Mouse (Mus musculus) thymus, postnatal 10 days (tissue): ENCODE data around the gene Prr29.
A peak's percentile ranks its signal among the peaks of the same experiment; 100 is the strongest.
"Not testable (repeated sequence)": the region's sequence is repeated elsewhere in the genome, so short reads cannot be mapped to it uniquely, and the experiment has no call there.

ENCODE experiments used
- DNase-seq, 2 experiments: peaks; one replicate each; pipeline ENCODE4 v3.0.0; 2021; ENCODE audit warnings: low spot score in 2 of 2

The Prr29 gene

DNA sequence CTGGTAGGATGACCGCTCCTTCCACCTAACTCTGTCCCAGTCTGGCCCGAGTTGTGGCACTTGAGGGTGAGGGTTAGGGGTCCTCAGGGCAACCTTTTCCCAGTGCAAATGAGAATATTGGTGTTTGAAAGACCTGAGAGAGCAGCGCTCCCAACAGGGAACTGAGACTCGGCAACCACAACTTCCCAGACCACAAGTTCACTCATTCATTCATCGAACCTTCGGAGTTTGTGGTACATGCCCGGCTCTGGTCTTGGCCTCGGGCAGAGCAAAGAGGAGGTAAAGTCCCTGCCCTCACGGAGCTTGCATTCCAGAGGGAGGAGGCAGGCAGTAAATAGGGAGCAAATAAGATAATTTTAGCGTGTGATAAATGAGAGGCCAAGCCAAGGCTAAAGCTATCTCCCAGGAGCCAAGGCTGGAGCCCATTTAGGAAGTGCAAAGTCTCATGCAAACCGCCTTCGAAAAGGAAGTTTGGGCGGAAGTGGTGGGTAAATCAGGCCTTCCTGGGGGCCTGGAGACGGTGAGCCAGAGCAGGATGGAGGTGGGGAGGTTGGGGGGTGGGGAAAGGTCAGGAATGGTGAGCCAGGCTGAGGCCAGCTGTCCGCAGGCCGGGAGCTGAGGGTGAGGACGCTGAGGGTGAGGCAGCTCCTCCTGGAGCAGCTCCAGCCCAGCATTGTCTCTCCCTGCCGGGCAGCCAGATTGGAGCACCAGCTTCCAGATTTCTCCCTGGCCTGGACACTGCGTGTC, 9.7 kb upstream of the Prr29 start:
- no peak for DNase-seq

DNA sequence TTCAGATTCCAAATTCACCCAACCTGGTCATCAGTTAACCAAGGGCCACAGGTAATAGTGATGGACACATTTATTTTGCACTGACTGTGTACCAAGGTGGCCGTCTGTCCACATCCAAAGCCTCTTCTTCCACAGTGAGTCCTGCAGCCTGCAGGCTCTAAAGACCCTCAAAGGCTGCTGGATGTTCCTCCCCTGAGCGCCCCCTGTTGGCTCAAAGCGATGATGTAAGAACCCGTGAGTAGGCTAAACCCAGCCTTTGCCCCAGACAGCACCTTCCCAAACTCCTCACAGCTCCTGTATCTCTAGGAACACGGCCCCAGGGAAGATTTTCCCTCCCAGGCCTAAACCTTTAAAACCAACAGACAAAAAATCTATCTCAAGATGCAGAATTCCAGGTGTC, 5.9 kb upstream of the Prr29 start:
- DNase-seq = peak in 1 of 2 experiments; percentile 63

DNA sequence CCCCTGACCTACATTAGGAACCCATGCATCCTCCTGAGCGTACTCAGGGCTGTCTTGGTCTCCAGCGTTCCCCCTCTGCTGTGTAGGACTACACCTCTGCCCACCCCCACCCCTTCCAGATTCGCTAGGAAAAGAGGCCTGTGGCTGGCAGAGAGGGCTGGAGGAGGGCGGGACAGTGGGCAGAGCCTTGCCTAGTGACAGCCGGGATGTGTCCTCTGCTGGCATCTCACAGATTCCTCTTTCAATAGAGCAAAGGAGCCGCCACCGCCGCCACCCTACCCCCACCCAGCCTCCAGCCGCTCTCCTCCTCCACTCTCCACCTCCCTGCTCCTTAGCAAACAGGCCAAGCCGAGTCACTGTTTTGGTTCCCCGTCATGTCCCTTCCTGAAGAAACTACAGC, 560 bp upstream of the Prr29 start:
- DNase-seq = no peak

DNA sequence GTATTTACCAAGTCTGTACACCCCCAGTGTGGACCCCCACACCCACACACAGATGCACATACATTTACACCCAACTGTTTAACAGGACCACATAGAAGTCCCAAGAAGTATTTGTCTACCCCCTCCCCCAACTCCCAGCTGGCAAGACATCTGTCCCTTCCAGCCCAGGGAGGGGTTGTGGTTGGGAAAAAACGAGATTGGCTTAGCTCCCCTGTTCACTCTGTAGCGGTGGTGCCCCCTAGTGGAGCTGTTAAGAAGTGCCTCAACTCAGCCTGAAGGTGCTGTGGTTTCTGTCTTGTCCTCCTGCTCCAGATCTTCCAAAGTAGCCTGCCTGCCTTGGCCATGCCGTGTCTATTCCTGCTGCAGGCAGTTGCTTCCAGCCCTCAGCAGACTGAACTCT, 1.0 kb downstream of the Prr29 start:
- DNase-seq = peak; percentile 74 to 90

DNA sequence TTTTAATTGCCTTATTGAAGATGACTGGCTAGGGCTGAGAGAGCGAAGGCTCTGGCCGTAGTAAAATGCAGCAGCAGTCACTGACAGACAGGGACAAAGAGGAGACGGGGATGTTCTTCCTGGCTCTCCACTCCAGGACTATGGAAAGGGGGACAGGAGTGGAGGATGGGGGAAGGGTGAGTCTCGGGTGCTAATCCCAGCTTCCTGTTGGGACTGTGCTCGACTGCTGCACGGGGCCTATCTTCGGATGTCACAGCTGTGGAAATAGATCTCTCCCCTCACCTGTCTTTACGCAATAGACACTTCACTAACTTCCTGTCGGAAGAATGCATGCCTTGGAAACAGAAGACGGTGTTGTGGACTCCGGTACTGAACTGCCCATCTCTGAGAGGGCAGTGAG, 8.7 kb downstream of the Prr29 start:
- peak in 1 of 2 experiments; percentile 32 for DNase-seq

DNA sequence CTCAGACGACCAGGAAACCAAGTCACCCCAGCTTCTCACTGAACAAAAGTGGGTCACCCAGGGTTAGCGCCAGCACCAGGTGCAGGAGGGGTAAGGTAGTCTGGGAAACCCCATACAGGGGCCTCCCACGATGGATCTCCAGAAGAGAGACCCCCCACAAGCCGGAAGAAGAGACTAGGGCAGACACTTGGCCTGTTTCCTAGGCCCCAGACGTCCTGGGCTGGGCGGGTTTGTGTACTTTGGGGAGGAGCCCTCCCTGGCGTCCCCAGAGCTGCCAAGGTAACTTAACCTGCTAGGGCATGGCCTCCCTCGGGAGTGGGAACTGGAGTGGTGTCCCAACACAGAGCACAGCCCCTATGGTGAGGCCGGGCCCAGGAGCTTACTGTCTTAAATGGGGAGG, 9.3 kb downstream of the Prr29 start:
- DNase-seq = peak; percentile 81 to 89

DNA sequence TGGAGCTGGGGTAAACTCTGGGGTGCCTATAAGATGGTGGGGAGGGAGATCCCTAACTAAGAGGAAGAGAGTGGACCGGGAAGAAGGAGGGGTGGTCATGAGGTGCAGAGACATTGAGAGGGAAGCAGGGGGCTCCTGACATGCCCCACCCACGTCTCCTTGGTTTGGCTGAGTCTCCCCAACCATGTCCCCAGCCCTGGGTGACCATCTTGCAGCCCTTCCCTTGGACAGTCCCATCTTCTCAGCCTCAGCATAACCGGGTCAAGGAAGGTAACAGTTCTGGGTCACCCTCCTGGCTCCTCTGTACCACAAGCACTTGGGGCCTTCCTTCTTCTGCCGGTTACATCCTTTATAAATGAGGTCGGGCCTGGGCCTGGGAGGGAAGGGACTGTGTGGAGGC, 9.7 kb downstream of the Prr29 start:
- DNase-seq = peak; percentile 33 to 36

DNA sequence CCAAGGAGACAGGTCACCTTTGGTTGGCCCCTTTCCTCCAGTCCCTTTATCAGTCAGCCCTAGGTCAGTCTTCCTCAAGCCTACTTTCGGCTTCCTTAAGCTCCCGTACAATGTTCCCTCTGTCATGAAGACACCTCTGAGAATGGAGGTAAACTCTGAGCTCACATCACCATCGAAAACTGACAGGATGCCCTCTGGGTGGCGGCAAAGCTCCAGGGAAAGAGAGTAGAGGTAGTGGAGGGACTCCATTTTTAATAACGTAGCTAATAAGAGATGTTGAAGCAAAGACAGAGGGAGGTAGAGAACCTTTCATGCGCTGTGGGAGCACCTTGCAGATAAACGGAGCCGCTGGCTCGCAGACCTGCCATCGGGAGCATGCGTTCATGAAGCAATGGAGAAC, 15.7 kb downstream of the Prr29 start:
- no peak for DNase-seq

DNA sequence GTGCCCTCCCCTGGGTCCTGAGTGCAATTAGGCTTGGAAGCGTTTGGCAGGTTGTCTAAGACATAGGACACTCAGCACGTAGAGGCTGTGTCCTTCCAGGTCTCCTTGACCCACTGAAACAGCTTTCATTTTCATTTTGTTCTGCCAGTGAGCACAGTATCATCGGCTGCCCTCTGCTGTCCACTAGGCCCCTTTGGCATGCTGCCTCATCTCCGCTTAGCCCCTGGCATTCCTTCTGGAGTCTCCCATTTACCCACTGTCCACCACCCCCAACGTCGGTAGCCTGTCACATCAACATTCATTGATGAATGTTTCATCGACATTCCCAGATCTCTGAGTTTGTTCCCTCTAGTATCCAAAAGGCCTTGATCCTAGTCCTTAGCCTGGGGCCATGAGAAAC, 16.6 kb downstream of the Prr29 start:
- DNase-seq = no peak

DNA sequence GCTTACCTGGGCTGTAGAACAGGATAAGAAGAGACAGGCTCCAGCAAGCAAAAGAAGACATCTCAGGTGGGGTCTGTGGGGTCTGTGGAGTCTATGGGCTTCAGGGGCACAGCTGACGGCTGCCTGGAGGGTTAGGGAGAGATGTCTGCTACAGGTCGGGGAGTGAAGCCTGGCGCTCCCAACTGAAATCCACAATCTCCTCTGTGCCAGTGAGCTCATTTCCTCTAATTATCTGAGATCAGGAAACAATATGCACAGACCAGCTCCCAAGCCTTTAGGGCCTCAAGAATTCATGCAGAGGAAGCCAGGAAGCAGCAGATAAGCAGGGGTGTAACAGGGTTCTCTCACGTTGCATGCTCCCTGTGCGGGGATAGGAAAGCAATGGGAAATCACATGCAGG, 17.2 kb downstream of the Prr29 start:
- no peak for DNase-seq

DNA sequence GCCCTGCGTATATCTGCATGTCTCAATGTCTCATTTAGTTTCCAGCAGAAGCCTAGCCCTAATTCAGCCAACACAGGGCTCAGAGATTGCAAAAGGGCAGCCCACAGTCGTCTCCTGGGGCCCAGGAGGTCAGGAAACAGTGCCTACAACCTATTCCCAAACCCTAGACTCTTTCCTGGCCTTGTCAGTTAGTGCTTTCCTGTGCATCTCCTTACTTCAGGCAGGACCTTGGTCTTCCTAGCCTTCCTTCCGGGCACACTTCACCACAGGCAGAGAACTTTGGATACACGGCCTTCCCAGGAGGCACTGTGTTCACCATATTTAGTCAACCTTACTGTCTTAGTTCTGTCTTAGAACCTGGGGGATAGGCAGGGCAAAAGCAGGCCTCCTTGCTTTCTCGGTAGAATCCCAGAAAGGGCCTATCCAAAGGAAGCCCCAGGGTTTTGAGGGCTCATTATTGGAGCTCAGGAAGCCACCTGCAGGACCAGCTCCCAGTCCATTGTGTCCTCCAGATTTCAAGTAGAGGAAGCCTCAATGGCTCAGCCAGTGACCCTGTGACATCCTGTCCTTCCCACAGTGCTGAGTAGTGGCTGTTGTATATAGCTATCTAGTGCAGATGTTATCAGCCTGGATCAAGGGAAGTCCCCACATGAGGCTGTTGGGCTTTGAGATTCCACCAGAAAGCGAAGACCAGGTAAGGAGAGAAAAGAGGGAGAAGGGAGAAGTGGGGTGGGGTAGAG, 17.9 kb downstream of the Prr29 start:
- DNase-seq = no peak

DNA sequence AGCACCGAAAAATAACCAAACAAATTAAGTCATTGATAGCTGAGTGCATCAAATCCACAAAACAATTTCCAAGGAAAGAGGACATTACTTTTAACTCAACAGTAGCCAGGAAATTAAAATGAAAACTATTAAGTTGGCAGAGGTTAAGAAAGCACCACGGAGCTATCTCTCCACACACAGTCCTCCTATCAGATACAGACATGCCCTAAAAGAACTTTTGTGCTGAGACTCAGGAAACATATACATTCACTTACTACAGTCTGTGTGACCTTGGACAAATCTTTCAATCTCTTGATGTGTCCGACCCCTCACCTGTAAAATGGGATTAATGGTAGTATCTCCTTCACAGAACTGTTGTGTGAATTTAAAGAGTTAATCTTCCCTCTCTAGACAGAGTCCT, 21.1 kb downstream of the Prr29 start:
- DNase-seq = no peak

DNA sequence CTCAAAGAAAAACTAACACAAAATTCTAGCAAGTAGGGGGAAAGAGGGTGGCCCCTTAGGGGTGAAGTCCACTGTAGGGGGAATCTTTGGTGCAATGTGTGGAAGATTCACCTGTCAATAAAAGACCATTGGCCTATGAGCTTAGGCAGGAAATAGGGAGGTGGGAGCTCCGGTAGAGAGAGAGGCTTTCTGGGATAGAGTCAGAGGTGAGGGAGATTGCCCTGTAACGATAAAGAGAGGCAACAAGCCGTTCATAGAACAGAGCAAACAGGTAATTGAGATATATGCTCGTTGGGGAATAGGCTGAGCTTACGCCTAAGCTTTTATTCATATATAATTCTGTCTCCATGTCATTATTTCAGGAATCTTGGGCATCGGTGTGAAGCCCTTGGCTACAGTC, 21.7 kb downstream of the Prr29 start:
- DNase-seq = peak; percentile 36 to 43

DNA sequence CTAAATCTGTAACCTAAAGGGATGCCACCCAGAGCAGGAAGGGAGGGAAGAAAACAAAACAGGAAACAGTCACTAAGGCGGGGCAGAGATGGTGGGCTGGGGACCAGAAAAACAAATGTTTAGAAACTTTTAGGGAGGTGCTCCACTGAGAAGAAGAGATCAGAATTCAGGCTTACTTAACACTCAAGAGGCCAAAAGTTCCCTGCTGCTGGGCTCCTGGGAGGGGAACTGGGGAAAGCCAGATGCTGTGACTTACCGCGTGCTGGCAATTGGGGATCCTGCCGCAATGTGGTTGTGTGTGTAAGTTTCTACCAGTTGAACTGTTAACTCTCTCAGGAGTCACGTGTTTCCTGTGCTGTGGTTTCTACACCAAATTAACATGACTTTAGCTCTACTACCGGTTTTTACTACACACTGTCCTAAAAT, 22.5 kb downstream of the Prr29 start, which contains the start of gene Icam2:
TSS of gene Icam2 (minus strand) at position 285 of the 426 bp plus-strand sequence.
- peak; percentile 62 to 69 for DNase-seq

DNA sequence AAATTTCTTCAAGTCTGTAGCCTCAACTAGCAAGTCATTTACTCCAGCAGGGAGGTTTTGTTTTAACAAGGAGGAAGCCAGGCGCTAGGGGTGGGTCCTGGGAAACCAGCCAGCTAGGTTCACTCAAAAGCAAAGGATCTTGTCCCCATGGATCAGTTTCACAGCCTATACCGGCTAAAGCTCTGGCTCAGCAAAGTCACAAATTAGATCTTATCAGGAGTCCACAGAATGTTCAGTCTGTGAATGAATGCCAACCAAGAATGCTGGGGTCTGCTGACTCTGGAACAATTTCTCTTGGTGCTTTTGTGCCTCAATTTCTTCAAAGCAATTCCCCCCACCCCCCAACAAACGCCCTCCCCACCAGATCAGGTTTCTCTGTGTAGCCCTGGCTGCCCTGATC, 24.3 kb downstream of the Prr29 start:
- DNase-seq = no peak

DNA sequence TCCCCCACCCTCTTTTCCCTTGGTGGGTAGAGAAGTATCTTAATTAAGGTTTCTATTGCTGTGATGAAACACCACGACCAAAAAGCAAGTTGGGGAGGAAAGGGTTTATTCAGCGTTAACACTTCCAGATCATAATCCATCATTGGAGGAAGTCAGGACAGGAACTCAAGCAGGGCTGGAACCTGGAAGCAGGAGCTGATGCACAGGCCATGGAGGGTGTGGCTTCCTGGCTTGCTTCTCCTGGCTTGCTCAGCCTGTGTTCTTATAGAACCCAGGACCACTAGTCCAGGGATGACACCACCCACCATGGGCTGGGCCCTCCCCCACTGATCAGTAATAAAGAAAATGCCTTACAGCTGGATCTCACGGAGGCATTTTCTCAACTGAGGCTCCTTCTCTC, 25.5 kb downstream of the Prr29 start:
- no peak for DNase-seq

DNA sequence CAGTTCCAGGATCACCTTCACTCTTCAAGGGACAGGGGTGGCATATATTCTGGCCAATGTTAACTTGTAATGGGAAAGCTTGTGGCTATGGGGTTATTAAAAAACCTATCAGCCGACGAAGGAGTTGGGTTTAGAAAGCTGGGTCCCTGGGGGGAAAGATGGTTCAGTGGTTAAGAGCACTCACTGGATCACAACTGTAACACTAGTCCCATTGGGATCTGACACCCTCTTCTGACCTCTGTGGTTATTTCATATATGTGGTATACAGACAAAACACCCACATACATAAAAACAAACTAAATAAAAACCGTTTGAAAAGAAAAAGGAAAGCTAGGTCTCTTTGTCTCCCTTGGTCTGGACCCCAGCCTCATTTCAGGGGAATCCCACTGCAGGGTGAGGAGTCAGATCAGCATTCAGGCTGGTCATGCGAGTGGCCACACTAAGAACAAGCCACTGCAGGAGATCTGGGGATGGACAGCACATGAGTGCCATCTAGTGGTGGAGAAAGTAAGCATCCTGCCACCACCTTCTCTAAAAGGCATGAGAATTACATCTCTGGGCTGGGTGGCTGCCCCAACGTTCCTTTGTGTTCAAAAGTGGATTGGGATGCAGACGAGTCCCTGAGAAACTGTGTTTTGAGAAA, 26.4 kb downstream of the Prr29 start:
- DNase-seq = peak; percentile 52 to 80

DNA sequence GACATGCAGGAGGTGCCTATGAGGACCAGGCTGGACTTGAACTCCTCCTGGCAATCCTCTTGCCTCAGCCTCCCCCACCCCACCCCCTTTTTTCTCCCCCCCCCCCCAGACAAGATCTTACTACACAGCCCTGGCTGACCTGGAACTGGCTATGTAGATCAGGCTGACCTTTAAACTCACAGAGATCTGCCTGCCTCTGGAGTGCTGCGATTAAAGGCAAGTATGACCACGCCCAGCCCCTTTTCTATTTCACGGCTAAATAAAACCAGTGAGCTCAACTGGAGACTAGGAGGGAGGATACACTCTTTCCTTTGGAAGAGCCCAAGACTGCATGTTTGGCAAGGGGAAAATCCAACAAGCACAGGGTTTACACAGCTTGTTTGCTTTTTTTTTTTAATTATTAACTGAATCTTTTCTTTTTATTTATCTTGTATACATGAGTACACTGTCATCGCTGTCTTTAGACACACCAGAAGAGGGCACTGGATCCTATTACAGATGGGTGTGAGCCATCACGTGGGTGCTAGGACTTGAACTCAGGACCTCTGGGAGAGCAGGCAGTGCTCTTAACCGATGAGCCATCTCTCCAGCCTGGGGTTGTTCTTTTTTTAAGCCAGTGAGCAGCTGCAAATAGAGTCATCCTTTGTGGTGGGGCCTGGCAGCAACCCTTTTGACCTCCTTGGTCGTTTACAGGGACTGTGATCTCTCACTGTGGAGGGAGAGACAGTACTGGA, 27.5 kb downstream of the Prr29 start:
- DNase-seq = no peak

DNA sequence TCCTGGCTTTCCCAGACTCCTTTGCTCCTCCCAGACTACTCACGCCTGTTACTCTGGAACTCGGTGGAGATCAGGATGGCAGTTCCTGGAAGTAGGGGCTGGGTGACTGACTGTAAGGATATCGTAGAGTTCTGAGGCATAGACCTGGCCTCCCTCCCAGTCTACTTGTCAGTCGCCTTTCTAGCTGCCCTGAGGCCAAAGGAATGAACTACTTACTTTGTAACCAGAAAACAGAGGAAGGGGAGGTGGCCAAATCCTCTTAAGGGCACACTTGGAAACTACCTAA, 28.0 kb downstream of the Prr29 start:
- DNase-seq = no peak

DNA sequence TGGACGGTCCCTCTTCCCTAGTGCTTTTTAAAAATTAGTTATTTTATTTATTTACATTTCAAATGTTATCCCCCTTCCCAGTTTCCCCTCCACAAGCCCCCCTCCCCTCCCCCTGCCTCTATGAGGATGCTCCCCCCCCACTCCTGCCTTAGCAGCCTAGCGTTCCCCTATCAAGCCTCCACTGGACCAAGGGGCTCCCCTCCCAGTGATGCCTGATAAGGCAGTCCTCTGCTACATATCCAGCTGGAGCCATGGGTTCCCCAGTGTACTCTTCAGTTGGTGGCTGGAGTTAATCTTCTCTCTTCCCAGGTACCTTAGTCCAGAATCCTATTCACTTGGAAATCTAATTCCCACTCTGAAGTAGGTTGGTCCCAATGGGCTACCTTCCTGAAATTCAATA, 28.8 kb downstream of the Prr29 start:
- not testable (repeated sequence) for DNase-seq

DNA sequence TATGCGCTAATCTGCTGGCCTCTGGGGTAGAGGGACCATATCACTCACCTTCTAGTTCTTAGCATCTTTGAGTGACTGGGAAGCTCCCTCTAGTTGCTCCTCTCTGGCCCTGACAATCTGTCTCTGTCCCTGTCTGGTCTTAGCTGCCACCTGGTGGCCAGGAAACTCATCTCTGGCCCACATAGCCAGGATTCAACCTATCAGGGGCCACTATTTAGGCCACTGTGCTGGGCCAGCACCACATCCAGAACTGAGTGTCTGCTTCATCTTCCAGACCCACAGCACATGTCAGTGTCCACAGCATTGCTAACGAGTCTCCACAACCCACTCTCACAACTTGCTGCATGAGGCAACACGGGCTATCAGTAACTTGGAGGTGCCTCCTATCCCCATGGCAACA, 32.4 kb downstream of the Prr29 start:
- no peak for DNase-seq

DNA sequence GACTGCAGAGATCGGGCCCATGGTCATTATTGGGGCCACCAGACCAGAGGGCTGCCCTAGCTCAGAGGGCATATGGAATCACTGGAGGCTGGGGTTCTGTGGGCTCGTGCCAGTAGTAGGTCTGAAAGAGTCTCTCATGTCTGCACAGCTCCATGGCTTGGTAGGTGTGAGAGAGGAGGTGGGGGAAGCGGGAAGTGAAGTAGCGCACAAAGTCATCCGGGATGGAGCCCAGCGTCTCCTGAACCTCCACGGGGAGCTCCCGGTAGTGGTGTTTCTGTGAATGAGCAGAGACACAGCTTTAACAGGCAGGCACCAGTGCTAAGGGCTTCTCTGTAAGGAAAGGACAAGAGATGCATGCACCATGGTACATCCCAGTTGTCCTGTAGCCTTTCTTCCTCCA, 33.2 kb downstream of the Prr29 start:
- DNase-seq = no peak
